Mouse (Mus musculus): ENCODE results near the gene Ccdc88a. TPM values are rescaled to one million over a fixed set of nuclear protein-coding genes. Genes with fewer than 3 reads are reported as not detected.
A peak's percentile ranks its signal among the peaks of the same experiment; 100 is the strongest.
"Not testable (repeated sequence)": the region's sequence is repeated elsewhere in the genome, so short reads cannot be mapped to it uniquely, and the experiment has no call there.

Ccdc88a gene
- polyA plus RNA-seq, 1 experiment from 2014 or later, result 3.2 TPM

DNA sequence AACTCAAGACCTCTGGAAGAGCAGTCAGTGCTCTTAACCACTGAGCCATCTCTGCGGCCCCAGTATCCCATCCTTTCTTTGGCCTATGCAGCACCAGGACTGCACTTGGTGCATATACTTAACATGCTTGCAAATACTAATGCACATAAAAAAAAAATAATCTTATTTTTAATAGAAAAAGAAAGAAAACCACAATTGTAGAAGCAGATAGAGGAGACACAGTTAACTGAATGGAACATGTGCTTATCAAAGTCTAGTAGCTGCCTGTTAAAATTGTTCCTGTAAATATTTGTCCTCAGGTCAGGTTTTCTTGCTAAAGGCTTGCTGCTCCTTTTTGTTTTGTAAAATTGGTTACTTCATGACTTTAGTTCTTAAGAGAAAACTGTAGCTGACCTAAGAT is 164.7 kb downstream of the Ccdc88a start:
- Histone ChIP-seq H3K4me1 (ENCODE audit: control insufficient read depth, low read depth, low read length) (no peaks in the 10 kb centered on the region), H3K27ac (ENCODE audit: low read length) (no peak overlapping the region), H3K9me3 (replicated peaks; ENCODE audit: control insufficient read depth, low read length) (no peaks in the 10 kb centered on the region), H3K4me2 (ENCODE audit: low read depth, low read length) (no peak overlapping the region), H3K27me3 (ENCODE audit: control insufficient read depth, insufficient read depth, low read depth, low read length) (no peaks in the 10 kb centered on the region), H3K36me3 (ENCODE audit: control insufficient read depth, insufficient read depth) (peaks cover 28% of the 10 kb centered on the region), H3K9ac (ENCODE audit: low read depth, low read length) (no peak overlapping the region), H3K4me3 (ENCODE audit: low read depth, low read length) (no peak overlapping the region)
- 87% methylated on average over 1 of the region's 1 CpGs for whole genome bisulfite sequencing (ENCODE audit: insufficient replicate concordance)
- no peak for ATAC-seq (ENCODE audit: low read depth)

GRCm38 (mm10) chr11:29544225-29544945 is 170.9 kb downstream of the Ccdc88a start:
- WGBS (ENCODE audit: insufficient replicate concordance), result 80% methylated on average over 3 of the region's 3 CpGs
- Histone ChIP-seq H3K9me3 (replicated peaks; ENCODE audit: control insufficient read depth, low read length) (no peaks in the 10 kb centered on the region), H3K4me1 (ENCODE audit: control insufficient read depth, low read depth, low read length) (peaks cover 16% of the 10 kb centered on the region), H3K36me3 (ENCODE audit: control insufficient read depth, insufficient read depth) (peaks cover 30% of the 10 kb centered on the region), H3K9ac (ENCODE audit: low read depth, low read length) (no peak overlapping the region), H3K4me3 (ENCODE audit: low read depth, low read length) (no peak overlapping the region), H3K27me3 (ENCODE audit: control insufficient read depth, insufficient read depth, low read depth, low read length) (no peaks in the 10 kb centered on the region), H3K27ac (ENCODE audit: low read length) (no peak overlapping the region), H3K4me2 (ENCODE audit: low read depth, low read length) (no peak overlapping the region)
- ATAC-seq (ENCODE audit: low read depth), result no peak

DNA sequence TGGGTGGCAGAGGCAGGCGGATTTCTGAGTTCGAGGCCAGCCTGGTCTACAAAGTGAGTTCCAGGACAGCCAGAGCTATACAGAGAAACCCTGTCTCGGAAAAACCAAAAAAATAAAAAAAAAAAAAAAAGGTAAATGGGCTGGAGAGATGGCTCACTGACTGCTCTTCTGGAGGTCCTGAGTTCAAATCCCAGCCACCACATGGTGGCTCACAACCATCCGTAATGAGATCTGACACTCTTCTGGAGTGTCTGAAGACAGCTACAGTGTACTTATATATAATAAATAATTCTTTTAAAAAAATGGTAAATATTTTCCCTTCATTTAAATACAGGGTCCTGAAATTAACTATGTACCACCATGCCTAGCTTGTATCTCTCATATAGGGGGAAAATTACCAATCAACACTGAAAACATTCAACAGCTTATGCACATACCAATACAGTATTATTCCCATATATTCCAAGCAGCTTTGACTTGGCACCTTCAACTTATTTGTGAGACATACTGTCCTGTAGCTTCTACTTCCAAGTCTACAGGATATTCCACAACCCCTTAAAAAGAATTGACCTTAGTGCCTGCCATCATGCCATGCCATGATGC is 171.8 kb downstream of the Ccdc88a start:
- 80% methylated on average over 4 of the region's 4 CpGs for WGBS (ENCODE audit: insufficient replicate concordance)
- peaks cover 30% of the 10 kb centered on the region for H3K36me3 ChIP-seq (ENCODE audit: control insufficient read depth, insufficient read depth)

GRCm38 (mm10) chr11:29546297-29546696 is 172.8 kb downstream of the Ccdc88a start:
- WGBS (ENCODE audit: insufficient replicate concordance), result 59% methylated on average over 2 of the region's 2 CpGs
- peak overlapping the region; percentile 91 for H3K4me3 ChIP-seq (ENCODE audit: low read depth, low read length)
- H3K9me3 ChIP-seq (replicated peaks; ENCODE audit: control insufficient read depth, low read length); ATAC-seq (ENCODE audit: low read depth); H3K27me3 ChIP-seq (ENCODE audit: control insufficient read depth, insufficient read depth, low read depth, low read length): not testable (repeated sequence)
- H3K36me3 ChIP-seq (ENCODE audit: control insufficient read depth, insufficient read depth), result peaks cover 28% of the 10 kb centered on the region
- peaks cover 16% of the 10 kb centered on the region for H3K4me1 ChIP-seq (ENCODE audit: control insufficient read depth, low read depth, low read length)
- peak overlapping the region; percentile 45 for H3K27ac ChIP-seq (ENCODE audit: low read length)
- peak overlapping the region; percentile 70 for H3K4me2 ChIP-seq (ENCODE audit: low read depth, low read length)
- peak overlapping the region; percentile 87 for H3K9ac ChIP-seq (ENCODE audit: low read depth, low read length)

More for the DNA sequence above, 171.8 kb downstream of the Ccdc88a start:
- H3K27ac ChIP-seq (ENCODE audit: low read length); H3K4me3 ChIP-seq (ENCODE audit: low read depth, low read length); H3K27me3 ChIP-seq (ENCODE audit: control insufficient read depth, insufficient read depth, low read depth, low read length); H3K4me2 ChIP-seq (ENCODE audit: low read depth, low read length); H3K9me3 ChIP-seq (replicated peaks; ENCODE audit: control insufficient read depth, low read length); ATAC-seq (ENCODE audit: low read depth); H3K9ac ChIP-seq (ENCODE audit: low read depth, low read length): not testable (repeated sequence)
- H3K4me1 ChIP-seq (ENCODE audit: control insufficient read depth, low read depth, low read length), result peaks cover 16% of the 10 kb centered on the region

DNA sequence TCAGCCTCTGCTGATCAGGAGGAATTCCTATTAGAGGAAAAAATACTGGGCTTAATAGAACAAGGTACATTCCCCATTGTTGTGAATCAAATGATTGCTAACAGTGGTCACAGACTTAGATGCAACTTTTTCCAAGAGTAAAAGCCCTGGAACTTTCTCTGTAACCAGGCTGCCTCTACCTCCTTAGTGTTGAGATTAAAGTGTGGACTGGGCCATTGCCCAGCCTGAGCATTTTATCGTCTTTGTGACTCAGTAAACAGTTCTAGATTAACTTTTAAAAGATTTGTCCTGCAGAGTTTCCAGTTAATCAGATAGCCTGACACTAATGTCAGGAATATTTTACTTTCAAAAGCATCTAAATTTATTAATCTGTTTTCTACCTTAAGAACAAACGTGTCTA is 173.3 kb downstream of the Ccdc88a start:
- H3K4me1 ChIP-seq (ENCODE audit: control insufficient read depth, low read depth, low read length), result peaks cover 16% of the 10 kb centered on the region
- H3K27me3 ChIP-seq (ENCODE audit: control insufficient read depth, insufficient read depth, low read depth, low read length), result no peaks in the 10 kb centered on the region
- H3K36me3 ChIP-seq (ENCODE audit: control insufficient read depth, insufficient read depth), result peaks cover 25% of the 10 kb centered on the region
- WGBS (ENCODE audit: insufficient replicate concordance), result 7% methylated on average over 2 of the region's 2 CpGs
- H3K4me2 ChIP-seq (ENCODE audit: low read depth, low read length), result peak overlapping the region; percentile 70
- H3K9me3 ChIP-seq (replicated peaks; ENCODE audit: control insufficient read depth, low read length), result no peaks in the 10 kb centered on the region
- ATAC-seq (ENCODE audit: low read depth), result no peak
- H3K9ac ChIP-seq (ENCODE audit: low read depth, low read length), result peak overlapping the region; percentile 87
- H3K27ac ChIP-seq (ENCODE audit: low read length), result peak overlapping the region; percentile 45
- H3K4me3 ChIP-seq (ENCODE audit: low read depth, low read length), result peak overlapping the region; percentile 91

DNA sequence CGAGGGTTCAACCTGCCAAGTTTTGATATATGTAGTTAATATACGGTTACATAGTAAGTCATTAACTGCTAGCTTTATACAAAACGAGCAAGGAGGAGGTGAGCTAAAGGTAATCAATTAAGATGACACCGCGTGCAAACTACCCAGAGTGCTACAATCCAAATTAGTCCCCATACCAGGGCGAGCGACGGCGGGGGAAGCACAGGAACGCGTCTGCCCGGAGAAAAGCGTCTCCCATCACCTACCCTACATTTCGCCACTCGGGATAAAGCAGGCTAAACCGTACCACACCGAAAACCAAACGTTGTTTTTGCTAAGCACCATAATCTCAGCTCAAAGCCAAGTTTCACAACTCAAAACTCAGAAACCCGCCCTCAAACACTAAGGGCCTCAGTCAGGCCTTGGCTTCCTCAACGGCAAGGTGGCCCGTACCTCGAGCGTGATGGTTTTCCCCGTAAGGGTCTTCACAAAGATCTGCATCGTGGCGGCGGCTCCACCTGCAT is 173.8 kb downstream of the Ccdc88a start:
- Histone ChIP-seq H3K27ac (ENCODE audit: low read length) (peak overlapping the region; percentile 75), H3K9me3 (replicated peaks; ENCODE audit: control insufficient read depth, low read length) (no peaks in the 10 kb centered on the region), H3K9ac (ENCODE audit: low read depth, low read length) (peak overlapping the region; percentile 87), H3K36me3 (ENCODE audit: control insufficient read depth, insufficient read depth) (peaks cover 23% of the 10 kb centered on the region), H3K27me3 (ENCODE audit: control insufficient read depth, insufficient read depth, low read depth, low read length) (no peaks in the 10 kb centered on the region), H3K4me2 (ENCODE audit: low read depth, low read length) (peak overlapping the region; percentile 70), H3K4me3 (ENCODE audit: low read depth, low read length) (peak overlapping the region; percentile 91), H3K4me1 (ENCODE audit: control insufficient read depth, low read depth, low read length) (peaks cover 16% of the 10 kb centered on the region)
- no peak; the same call in 1 of the 2 replicates for ATAC-seq (ENCODE audit: low read depth)
- under 1% methylated on average over 27 of the region's 27 CpGs for WGBS (ENCODE audit: insufficient replicate concordance)

DNA sequence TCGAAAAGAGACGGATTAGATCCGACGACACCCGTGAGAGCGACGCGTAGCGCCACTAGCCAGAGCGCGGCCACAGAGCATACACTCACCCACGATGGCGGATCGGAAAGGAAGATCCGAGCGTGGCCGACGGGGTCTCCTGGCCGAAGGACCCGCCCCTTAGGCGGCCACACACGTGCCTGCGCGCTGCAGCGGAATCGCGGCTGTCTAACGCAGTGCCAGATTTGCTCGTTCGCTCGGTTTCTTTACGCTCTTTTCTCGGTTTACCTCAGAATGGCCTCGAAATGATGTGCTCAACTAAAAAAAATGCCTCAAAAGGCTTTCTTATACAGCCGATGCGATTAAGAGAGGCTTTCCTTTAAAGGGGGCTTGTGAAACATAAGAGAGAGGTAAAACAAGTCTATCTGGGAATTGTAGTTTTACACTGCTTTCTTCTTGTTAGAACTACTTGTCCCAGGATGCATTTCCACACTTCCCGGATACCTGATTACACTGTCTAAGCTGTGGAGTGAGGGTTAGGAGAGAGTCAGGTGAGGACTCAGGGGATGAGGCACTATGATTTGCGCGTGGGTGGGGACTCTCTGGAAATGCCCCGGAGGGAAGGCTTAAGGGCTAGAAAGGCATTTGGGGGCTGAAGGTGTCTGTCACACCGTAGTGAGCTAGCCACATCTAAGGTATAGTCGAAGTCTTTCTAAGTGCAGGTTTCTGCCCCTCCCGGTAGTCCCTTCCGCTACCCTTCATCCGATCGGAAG is 174.5 kb downstream of the Ccdc88a start, which contains the start of the genes Clhc1 and Rps27a:
Gene Clhc1 (plus strand): TSS at position 199 of the 752 bp plus-strand sequence.
Gene Rps27a (minus strand): TSS at position 358 of the 752 bp plus-strand sequence.
- peak within 1 kb of the TSS; percentile 83 for H3K4me2 ChIP-seq (ENCODE audit: low read depth, low read length)

DNA sequence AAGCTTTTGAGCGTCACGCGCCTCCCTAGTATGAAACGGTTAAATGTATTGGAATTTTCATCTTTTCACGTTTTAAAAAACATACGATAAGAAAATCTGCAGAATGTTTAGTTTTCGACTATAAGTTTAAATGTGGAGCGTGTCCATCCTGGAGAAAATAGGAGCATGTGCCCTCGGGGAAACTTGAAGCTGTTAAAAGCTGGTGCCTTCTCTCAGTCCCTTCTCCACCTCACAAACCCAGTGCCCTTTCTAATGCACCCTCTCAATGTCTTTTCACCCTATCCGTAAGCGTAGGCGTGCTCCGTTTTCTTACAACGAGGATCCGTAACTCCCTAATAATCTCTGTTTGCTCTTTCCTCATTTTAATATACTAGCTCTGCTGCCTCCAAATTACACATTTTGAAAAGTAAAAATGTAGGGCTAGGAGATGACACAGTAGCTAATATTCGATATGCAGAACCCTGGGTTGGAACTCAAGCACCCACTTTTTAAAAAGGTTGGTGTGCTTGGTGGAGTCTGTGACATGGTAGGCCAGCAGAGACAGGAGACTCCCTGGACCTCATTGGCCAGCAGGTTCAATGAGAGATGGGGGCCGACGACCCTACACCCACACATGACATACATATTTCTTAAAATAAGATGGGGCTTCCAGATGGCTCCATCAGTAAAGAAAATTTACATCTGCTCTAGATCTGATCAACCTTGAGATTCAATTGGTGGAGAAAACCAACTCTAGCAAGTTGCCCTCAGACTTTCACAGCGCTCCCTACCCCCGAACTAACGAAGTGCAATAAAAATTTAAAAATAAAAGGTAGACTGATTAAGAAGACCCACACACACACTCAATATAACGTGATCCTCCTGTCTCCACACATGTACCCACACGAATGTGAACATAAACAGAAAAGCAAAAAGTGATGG is 175.3 kb downstream of the Ccdc88a start:
- Histone ChIP-seq H3K27ac (ENCODE audit: low read length) (peak overlapping the region; percentile 84), H3K27me3 (ENCODE audit: control insufficient read depth, insufficient read depth, low read depth, low read length) (no peaks in the 10 kb centered on the region), H3K9ac (ENCODE audit: low read depth, low read length) (peak overlapping the region; percentile 87), H3K9me3 (replicated peaks; ENCODE audit: control insufficient read depth, low read length) (no peaks in the 10 kb centered on the region), H3K4me3 (ENCODE audit: low read depth, low read length) (peak overlapping the region; percentile 91), H3K4me1 (ENCODE audit: control insufficient read depth, low read depth, low read length) (peaks cover 16% of the 10 kb centered on the region), H3K36me3 (ENCODE audit: control insufficient read depth, insufficient read depth) (peaks cover 20% of the 10 kb centered on the region), H3K4me2 (ENCODE audit: low read depth, low read length) (peak overlapping the region; percentile 83)
- no peak for ATAC-seq (ENCODE audit: low read depth)
- WGBS (ENCODE audit: insufficient replicate concordance), result 14% methylated on average over 23 of the region's 23 CpGs

More for the DNA sequence above, 174.5 kb downstream of the Ccdc88a start, which contains the start of the genes Clhc1 and Rps27a:
- peak; percentile 95 for ATAC-seq (ENCODE audit: low read depth)
- Histone ChIP-seq H3K36me3 (ENCODE audit: control insufficient read depth, insufficient read depth) (peaks cover 22% of the 10 kb centered on the region), H3K9me3 (replicated peaks; ENCODE audit: control insufficient read depth, low read length) (no peaks in the 10 kb centered on the region), H3K4me1 (ENCODE audit: control insufficient read depth, low read depth, low read length) (peaks cover 16% of the 10 kb centered on the region), H3K27ac (ENCODE audit: low read length) (peak within 1 kb of the TSS; percentile 84), H3K9ac (ENCODE audit: low read depth, low read length) (peak within 1 kb of the TSS; percentile 87), H3K4me3 (ENCODE audit: low read depth, low read length) (peak within 1 kb of the TSS; percentile 91), H3K27me3 (ENCODE audit: control insufficient read depth, insufficient read depth, low read depth, low read length) (no peaks in the 10 kb centered on the region)
- WGBS (ENCODE audit: insufficient replicate concordance), result under 1% methylated on average over 46 of the region's 46 CpGs
